Mouse (Mus musculus) midbrain, postnatal 0 days (tissue): Measurements from ENCODE around the gene Plin4. TPM values are rescaled to one million over a fixed set of nuclear protein-coding genes. Genes with fewer than 3 reads are reported as not detected.
"Not testable (repeated sequence)": the region's sequence is repeated elsewhere in the genome, so short reads cannot be mapped to it uniquely, and the experiment has no call there.

Source experiments
- ATAC-seq: fragments of 200-750 bp; cut with Nextera tagmentation; 2 replicates; pipeline ENCODE4 v1.8.0; 2017; ENCODE audit warnings: moderate number of reproducible peaks, mild to moderate bottlenecking, moderate TSS enrichment, moderate library complexity; ENCODE audit not compliant: low FRiP score
- DNase-seq: peaks from one replicate; pipeline ENCODE4 v3.0.0-alpha.2; 2015; ENCODE audit warnings: low spot score
- H3K27ac ChIP-seq: fragments of 300-500 bp; sonication (generic); 2 replicates; pipeline ENCODE4 v1.5.1; 2014; ENCODE audit warnings: low read depth, mild to moderate bottlenecking, low read length, mixed read lengths
- H3K27me3 ChIP-seq: fragments of 300-500 bp; sonication (generic); 2 replicates; pipeline ENCODE4 v1.6.1; 2014; ENCODE audit warnings: low read length, control low read depth, mixed read lengths; ENCODE audit not compliant: insufficient read depth
- H3K36me3 ChIP-seq: fragments of 300-500 bp; sonication (generic); 2 replicates; pipeline ENCODE4 v1.6.1; 2014; ENCODE audit warnings: low read length, control low read depth, mixed read lengths; ENCODE audit not compliant: insufficient read depth
- H3K4me1 ChIP-seq: fragments of 300-500 bp; sonication (generic); 2 replicates; pipeline ENCODE4 v1.6.1; 2014; ENCODE audit warnings: mild to moderate bottlenecking, control low read depth, antibody characterized with exemption, low read length, mixed read lengths; ENCODE audit not compliant: insufficient read depth
- H3K4me2 ChIP-seq: fragments of 300-500 bp; sonication (generic); 2 replicates; pipeline ENCODE4 v1.6.1; 2014; ENCODE audit warnings: low read depth, mild to moderate bottlenecking, low read length, mixed read lengths; ENCODE audit not compliant: poor library complexity, severe bottlenecking
- H3K4me3 ChIP-seq: fragments of 300-500 bp; sonication (generic); 2 replicates; pipeline ENCODE4 v1.5.1; 2014; ENCODE audit warnings: low read depth, mild to moderate bottlenecking, low read length, moderate library complexity
- H3K9ac ChIP-seq: fragments of 300-500 bp; sonication (generic); replicated peaks from 2 replicates; pipeline ENCODE4 v1.6.1; 2014; ENCODE audit warnings: mild to moderate bottlenecking, low read length, moderate library complexity, mixed read lengths; ENCODE audit not compliant: poor library complexity, severe bottlenecking
- H3K9me3 ChIP-seq: fragments of 300-500 bp; sonication (generic); 2 replicates; pipeline ENCODE4 v1.6.1; 2016; ENCODE audit warnings: low read length, control low read depth
- CTCF ChIP-seq: IDR thresholded peaks from 2 replicates; pipeline ENCODE4 v1.5.1; 2016; ENCODE audit warnings: antibody characterized with exemption, mild to moderate bottlenecking
- WGBS: fragments of 180-500 bp; shearing (Covaris S2); extraction: QIAGEN DNeasy Blood & Tissue Kit; methylation state at CpG from one replicate; pipeline ENCODE4 v1.1.7; 2014; 5-methylcytosine and 5-hydroxymethylcytosine counted together
- polyA plus RNA-seq: library from polyadenylated mRNA; unstranded; fragments of >200 nt; fragmentation: Nextera tagmentation; extraction: Ambion mirVana; gene quantifications from 2 replicates; pipeline ENCODE4 v1.2.1, GENCODE M21; 2015
- total RNA-seq: library from RNA; depleted of rRNA; stranded (reverse); fragments of >200 nt; gene quantifications from 2 replicates; pipeline ENCODE4 v1.2.3, GENCODE M21; 2014

Gene Plin4
- total and polyA plus RNA-seq, 2 experiments from 2014 or later, result 0.04 to 0.55 TPM

GRCm38 (mm10) chr17:56072243-56072642 is 37.4 kb downstream of the Plin4 start:
- H3K4me2 ChIP-seq, result no peak overlapping the region
- ATAC-seq, result no peak
- no peak overlapping the region for H3K27ac ChIP-seq
- 93% methylated on average over 5 of the region's 5 CpGs for WGBS
- no peaks in the 10 kb centered on the region for H3K9me3 ChIP-seq
- peaks cover 49% of the 10 kb centered on the region for H3K36me3 ChIP-seq
- H3K4me3 ChIP-seq, result no peak overlapping the region
- no peaks in the 10 kb centered on the region for H3K27me3 ChIP-seq
- peaks cover 10% of the 10 kb centered on the region; the same call in 1 of the 2 replicates for H3K4me1 ChIP-seq
- no peak for DNase-seq
- TF ChIP-seq CTCF, result no peak
- no peak overlapping the region for H3K9ac ChIP-seq

- H3K9me3 ChIP-seq, result no peaks in the 10 kb centered on the region
- H3K4me3 ChIP-seq, result no peak overlapping the region
- H3K27ac ChIP-seq, result no peak overlapping the region
- H3K36me3 ChIP-seq, result peaks cover 52% of the 10 kb centered on the region
- peaks cover 10% of the 10 kb centered on the region; the same call in 1 of the 2 replicates for H3K4me1 ChIP-seq
- H3K27me3 ChIP-seq, result no peaks in the 10 kb centered on the region
- H3K9ac ChIP-seq, result no peak overlapping the region
- ATAC-seq (no peak), DNase-seq (no peak)
- no peak for TF ChIP-seq CTCF
- H3K4me2 ChIP-seq, result no peak overlapping the region
Measured at GRCm38 (mm10) chr17:56071126-56071525, 38.5 kb downstream of the Plin4 start.

GRCm38 (mm10) chr17:56069066-56069465 is 40.5 kb downstream of the Plin4 start:
- no peak for DNase-seq
- Histone ChIP-seq H3K27me3 (no peaks in the 10 kb centered on the region), H3K4me1 (peaks cover 3% of the 10 kb centered on the region; the same call in 1 of the 2 replicates), H3K9me3 (no peaks in the 10 kb centered on the region), H3K9ac (no peak overlapping the region), H3K4me3 (no peak overlapping the region), H3K27ac (no peak overlapping the region), H3K4me2 (no peak overlapping the region), H3K36me3 (peaks cover 60% of the 10 kb centered on the region)
- WGBS, result 96% methylated on average over 14 of the region's 14 CpGs
- ATAC-seq, result no peak
- no peak for TF ChIP-seq CTCF

GRCm38 (mm10) chr17:56066451-56066850 is 43.2 kb downstream of the Plin4 start:
- Histone ChIP-seq H3K9me3 (no peaks in the 10 kb centered on the region), H3K4me3 (no peak overlapping the region), H3K4me2 (no peak overlapping the region), H3K9ac (no peak overlapping the region), H3K27ac (no peak overlapping the region), H3K36me3 (peaks cover 55% of the 10 kb centered on the region), H3K4me1 (no peaks in the 10 kb centered on the region), H3K27me3 (no peaks in the 10 kb centered on the region)
- ATAC-seq (no peak), DNase-seq (no peak)
- no peak for TF ChIP-seq CTCF

- peaks cover 49% of the 10 kb centered on the region for H3K36me3 ChIP-seq
Measured at GRCm38 (mm10) chr17:56065715-56066114, 43.9 kb downstream of the Plin4 start.

GRCm38 (mm10) chr17:56062081-56062480 is 47.5 kb downstream of the Plin4 start:
- H3K9me3 ChIP-seq, result no peaks in the 10 kb centered on the region
- no peak for TF ChIP-seq CTCF
- H3K4me3 ChIP-seq, result no peak overlapping the region
- DNase-seq (no peak), ATAC-seq (no peak)
- no peak overlapping the region for H3K27ac ChIP-seq
- H3K9ac ChIP-seq, result no peak overlapping the region
- 97% methylated on average over 7 of the region's 7 CpGs for WGBS
- peaks cover 16% of the 10 kb centered on the region for H3K36me3 ChIP-seq
- H3K4me1 ChIP-seq, result no peaks in the 10 kb centered on the region
- H3K4me2 ChIP-seq, result no peak overlapping the region
- no peaks in the 10 kb centered on the region for H3K27me3 ChIP-seq

More at GRCm38 (mm10) chr17:56065715-56066114, 43.9 kb downstream of the Plin4 start:
- not testable (repeated sequence) for H3K27ac ChIP-seq, H3K4me1 ChIP-seq, DNase-seq, ATAC-seq, H3K9me3 ChIP-seq, H3K4me3 ChIP-seq, H3K9ac ChIP-seq, H3K4me2 ChIP-seq, H3K27me3 ChIP-seq
- peak; percentile 40 for TF ChIP-seq CTCF
- 88% methylated on average over 6 of the region's 6 CpGs for WGBS
